Mouse (Mus musculus): ENCODE measurements at regions not wholly inside any gene's neighbourhood (a gene's known extent, or its start where the extent isn't known, plus 50 kb on each side); places are given as distances from the start of the nearest gene placed in this dataset.

DNA sequence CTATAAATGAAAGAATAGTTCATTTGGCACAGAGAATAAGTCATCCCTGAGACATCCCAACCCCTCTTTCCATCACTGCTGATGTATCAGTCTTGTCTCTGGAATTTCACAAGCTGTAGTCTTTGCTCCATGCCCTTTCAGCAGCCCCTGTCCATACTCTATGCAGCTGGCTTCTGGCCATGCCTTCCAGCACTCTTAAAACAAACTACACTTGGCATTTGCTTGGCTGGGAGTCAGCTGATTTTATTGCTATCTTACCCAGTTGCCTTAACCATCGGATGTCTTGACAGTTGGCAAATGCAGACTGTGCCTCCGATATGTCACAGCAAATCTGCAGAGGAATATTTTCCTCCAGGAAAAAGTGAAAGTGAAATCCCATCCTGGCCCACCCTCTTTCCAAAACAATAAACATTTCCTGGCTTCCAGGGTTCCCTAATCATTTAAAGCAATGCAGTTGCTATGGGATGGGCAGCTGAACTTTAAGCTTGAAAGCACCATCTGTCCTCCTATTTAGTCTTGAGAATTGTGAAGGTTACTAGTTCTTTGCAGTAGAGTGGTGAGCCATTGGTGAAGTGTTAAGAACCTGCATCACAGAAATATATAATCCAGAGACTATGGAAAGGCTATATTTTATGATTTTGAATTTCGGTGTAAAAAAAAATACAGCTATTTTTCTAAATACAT lies 385.0 kb downstream of the Kcnj2 start:
- DNase-seq = no peak

DNA sequence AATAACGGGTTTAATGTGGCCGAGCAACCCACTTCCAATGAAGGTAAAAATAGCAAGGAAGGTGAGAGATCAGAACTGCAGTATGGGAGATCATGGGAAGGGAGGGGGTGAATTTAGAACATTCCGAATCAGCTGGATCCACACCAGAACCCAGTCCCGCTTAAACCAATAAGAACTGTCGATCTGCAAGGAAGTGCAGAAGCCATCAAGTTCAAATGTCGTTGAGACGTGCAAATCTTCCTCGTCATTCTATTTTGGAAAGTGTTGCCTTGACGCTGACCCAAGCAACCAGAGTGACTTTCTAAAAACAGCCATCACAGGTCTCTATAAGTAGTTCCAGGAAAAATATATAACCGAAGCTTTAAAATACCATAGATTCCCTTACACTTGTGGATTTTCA lies 394.1 kb downstream of the Kcnj2 start:
- no peak for DNase-seq

DNA sequence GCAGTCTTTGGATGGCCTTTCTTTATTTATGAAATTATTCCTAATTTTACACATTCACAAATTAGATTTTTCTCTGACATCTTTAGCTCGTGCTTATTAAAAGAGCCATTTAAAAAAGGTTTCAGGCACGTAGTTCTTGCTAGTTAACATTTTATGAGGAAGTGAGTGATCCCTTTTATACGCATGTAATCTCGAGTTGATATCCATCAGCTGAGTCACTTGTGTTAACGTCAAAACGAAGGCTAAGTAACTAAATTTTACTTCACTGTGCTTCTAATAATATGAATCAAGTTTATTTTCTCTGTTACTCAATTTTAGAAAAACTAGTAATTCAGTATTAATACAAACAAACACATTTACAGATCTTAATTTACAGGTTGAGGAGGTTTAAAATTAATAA lies 419.0 kb downstream of the Kcnj2 start:
- DNase-seq = no peak

DNA sequence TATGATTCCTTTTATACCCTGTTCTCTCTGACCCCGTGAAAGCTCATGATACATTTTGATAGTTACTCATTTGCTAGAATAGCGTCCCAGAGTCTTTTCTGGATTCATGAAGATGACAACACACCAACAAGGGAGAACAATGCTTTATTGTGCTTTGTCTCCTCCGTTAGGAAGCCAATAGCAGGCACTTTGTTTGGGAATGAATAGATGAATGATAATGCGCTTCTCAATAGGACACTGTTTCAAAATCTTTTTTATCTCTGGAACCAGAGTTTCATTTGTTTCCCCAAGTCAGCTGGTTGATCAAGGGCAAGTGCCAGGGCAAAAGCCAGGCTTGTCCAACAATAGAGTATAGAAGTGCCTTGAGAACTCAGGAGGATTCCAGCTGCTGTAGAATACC lies 446.5 kb downstream of the Kcnj2 start:
- no peak for DNase-seq

DNA sequence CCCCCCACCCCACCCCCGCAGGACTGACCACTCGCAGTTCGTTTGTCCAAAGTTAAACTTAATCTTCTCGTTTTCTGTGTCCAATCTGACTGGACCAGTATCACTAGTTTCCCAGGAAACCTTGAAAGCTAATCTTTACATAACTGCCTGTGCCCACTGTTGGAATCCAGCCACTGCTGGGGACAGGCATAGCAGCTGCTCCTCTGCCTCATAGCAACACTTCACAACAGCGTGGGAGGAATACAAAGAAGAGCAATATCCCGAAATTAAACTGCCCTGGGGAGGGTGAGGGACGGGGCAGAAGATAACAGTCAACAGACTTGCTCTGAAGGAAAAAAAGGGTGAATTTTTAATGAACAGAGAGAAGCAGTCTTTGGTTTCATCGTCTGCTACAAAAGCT lies 456.8 kb downstream of the Kcnj2 start:
- peak; percentile 85 for DNase-seq

DNA sequence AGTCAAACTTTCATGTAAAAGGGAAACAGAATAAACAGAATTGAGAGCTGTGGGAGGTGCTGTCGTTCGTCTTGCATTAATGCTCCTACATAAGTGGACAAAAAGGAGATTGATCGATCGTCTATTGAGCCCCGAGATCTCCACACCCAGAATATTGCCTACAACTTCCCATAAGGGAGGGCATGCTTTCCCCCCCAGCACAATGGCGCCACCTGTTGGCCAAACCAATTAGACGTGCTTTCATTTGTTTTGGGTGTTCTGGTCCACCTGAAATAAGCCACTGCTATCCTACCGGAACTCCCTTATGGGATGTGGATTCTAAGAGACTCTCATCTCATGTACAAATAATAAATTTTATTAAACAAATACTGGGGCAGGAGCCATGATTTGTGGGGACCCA lies 457.5 kb downstream of the Kcnj2 start:
- peak; percentile 68 for DNase-seq

DNA sequence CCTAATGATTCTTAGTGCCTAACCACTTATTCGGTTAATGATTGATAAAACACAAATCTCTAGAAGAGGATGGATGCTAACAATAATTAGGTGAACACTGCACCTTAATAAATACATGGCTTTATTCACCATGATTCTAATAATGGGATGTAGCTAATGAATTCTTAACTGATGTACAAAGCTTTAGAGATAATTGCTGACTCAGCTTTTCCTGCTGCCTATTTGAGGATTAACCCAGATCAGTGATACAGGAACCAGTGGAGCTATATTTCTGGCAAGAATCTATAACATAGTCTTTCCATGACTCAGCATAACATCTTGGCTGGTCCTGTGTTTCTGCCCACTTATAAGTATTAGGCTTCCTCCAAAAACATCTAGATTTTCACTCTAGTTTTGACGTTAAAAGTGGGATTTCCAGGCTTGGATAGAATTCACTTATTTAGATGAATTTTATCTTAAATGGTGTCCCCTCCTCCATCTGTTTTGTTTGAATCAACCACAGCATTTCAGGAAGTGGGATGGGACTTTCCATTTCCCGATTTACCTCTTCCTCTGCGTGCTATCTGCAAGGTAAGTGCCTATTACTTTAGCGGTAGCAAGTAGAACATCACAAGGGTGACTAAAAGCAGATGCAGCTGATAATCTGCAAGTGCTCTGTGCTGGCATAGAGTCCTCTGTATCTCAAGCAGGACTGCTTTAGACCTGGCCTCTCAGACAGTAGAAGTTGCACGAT lies 460.2 kb downstream of the Kcnj2 start:
- DNase-seq = no peak

DNA sequence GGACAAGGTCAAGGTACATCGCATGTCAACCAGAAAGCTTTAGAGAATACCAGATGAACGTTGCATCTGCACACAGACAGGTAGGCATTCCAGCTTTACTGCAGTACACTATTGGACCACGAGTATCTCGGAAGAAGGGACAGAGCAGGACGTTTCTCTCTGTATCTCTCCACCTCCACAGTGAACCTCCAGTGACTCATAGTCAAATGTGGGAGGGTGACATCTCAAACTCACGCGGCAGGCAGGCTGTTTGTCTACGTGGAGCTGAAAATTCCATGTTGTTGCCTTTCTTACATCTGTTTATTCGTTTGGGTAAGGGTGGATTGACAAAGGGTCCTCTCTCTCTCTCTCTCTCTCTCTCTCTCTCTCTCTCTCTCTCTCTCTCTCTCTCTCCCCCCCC lies 463.6 kb downstream of the Kcnj2 start:
- peak; percentile 63 for DNase-seq

DNA sequence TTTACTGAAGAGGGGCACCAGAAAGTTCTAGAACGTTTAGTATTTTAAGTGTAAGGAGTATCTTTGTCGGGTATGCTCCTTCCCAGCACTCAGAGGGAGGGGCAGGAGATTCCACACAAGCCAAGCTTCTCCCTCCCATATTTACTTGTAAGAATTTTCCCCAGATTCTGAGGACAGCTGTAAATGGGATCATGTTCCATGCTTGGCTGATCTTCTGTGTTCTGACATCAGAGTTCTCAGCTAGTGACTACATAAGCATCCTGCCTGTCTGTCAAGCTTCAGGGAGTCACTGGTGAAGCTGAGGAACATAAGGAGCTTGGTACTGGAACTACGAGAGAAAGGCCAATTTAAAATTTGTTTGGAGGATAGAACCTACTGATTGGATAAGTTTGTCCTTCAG lies 464.9 kb downstream of the Kcnj2 start:
- DNase-seq = no peak

DNA sequence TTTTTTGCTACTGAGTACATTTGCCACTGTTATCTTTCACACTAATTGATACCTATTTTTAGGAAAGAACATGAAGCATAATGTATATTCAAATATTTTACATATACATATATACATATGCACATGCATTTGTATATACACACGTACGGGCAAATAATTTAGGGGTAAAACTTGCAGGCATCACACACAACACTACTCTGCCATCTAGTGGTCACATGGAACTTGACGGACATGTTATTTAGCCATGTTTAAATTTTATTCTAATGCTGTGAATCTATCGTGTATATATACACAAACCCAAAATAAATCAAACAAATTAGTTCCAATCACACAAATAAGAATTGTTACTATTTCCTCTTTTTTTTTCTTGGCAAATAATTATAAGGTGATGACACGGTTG lies 466.5 kb downstream of the Kcnj2 start:
- peak; percentile 32 for DNase-seq

DNA sequence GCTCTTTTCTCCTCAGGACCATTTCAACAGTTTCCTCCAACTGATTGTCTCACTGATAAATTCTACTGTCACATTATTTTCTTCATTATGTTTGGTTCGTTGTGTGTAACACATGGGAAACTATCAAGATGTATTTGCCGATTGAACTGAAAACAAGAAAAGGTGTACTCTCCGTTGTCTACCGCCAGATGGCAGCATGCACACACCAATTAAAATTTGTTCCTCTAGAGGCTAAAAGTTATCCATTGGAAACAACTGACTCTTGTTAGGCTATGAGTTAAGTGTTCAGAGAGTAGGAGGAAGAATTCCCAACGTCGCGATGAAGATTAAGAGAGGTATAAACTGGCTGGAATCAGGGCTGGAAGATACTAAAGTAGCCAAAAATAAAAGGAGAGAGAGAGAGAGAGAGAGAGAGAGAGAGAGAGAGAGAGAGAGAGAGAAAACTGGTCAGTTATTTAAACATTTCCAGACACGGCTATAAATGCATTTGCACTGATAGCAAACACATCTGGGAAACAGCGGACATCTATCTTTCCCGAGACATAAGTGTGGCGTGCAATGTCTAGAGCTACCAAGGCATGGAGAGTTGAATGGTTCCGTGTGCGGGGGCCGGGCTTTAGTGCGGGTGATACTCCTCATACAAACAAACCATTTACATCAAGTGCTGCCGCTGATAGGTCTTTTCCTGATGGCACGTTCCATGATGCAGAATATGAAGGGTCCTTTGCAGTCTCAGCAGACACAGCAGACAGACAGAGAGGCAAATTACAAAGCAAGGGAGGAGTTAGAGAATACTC lies 470.3 kb downstream of the Kcnj2 start:
- peak; percentile 39 for DNase-seq

DNA sequence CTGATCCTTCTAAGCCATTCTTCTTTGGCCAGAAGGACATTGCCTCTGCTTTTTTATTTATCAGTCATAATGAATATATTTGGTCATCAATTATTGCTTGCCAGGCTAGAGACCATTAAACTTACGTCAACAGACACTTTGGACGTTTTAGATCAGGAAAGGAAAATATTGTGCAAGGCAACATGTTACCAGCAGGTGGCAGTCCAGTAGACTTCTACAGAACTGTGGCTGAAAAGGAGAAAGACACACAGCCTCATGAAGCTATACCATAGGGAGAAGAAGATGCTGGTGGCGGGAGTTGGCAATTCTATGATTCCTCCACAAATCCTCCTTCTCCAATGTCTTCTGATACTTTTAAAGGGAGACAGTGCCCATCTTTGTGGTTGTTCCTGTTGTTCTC lies 471.7 kb downstream of the Kcnj2 start:
- DNase-seq = peak; percentile 55

DNA sequence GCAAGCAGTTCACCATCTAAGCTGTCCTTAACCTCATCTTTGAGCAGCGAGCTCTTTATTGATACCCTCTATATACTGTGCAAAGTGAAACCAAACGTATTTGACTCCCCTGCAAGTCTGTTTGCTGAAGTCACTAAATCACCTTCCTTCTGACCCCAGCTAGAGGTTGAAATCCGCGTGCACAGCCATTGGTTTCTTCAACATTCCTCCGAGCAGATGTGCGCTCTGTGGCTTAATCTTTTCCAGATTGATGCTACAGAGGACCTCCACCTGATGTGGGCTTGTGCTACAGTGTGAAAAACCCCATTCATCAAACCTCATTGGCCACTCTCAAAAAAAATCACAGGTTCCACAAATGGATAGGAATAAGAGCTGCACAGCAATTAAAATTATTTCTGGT lies 474.0 kb downstream of the Kcnj2 start:
- no peak for DNase-seq

DNA sequence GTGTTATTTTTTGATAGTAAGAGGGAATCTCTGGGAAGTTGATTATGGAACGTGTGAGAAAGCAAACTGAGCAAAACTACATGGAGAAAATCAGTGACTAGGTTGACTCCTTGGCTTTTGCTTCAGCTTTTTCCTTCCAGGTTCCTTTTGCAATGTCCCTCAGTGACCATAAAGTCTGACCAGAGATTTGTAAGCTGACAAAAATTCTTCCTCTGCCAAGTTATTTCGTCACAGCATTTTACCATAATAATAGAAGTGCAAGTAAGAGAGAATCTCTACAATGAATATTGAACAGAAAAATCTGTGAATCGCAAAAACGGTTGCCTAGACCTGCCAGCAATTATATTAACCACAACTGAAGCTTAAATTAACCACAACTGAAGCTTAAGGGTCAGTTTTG lies 479.3 kb downstream of the Kcnj2 start:
- DNase-seq = no peak

DNA sequence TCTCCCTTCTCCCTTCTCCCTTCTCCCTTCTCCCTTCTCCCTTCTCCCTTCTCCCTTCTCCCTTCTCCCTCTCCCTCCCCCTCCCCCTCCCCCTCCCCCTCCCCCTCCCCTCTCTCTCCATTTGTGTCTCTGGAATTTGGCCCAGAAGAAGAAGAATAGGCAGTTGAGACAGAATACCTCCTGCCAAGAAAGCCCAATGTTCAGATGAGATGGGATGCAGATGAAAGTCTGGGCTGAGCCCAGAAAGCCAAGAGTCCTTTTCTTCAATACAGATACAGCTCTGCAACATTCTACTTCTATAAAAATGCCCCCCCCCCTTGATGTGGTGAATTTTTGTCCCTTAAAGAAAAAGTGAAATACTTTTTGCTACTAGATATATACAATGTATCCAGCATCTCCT lies 489.2 kb downstream of the Kcnj2 start:
- DNase-seq = no peak

DNA sequence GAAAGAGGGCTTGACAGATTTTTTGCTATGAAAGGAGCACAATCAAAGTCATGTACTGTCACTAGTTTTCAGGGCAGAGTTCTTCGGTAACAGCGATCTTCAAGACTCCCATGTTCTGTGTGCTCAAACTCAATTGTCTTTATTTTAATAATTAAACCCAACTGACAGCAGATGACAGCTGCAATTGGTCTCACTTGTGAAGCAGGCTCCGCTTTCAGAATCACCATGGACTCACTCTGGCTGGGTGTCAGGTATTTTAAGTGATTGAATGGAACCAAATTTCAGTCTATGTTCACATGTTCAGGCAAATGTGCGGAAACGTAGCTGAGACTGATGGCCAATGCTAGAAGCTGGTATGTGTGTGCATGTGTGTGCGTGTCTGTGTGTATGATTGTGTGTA lies 489.7 kb downstream of the Kcnj2 start:
- DNase-seq = no peak

DNA sequence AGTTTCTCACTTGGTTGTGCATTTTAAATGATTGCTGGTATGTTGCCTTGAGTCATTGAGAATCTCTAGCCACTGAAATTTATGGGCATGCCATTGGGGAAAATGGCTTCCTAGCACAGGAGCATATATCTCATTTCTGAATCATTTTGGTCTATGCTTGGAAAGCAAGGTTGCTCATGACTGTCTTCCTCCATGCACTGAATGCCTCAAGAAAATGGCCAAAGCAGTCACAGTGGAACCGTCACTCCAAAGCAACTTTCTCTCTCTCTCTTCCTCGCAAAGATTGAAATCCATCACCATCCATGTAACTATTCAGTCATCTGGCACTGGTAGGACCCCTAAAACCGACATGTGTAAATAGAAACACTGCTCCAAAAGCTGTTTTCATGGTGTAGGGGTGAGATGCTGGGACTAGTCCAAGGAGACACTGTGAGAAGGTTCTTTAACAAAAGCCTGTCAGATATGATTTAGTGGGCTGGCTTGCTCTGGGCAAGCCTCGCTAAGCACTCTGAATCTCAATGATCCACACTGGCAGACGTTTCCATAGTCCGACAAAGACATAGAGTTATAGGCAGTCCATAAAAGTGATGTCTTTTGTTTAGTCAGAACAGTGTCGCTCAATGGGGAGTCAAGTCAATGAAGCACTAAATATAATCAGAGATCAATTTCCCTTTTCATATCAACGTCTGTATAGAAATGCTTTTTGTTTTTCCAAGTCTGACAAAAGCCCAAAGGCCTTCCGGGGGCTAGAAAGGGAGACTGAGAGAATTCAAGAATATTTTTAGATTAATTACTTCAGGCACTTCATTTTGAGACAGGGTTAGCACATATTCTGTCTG lies 492.6 kb downstream of the Kcnj2 start:
- DNase-seq = no peak

DNA sequence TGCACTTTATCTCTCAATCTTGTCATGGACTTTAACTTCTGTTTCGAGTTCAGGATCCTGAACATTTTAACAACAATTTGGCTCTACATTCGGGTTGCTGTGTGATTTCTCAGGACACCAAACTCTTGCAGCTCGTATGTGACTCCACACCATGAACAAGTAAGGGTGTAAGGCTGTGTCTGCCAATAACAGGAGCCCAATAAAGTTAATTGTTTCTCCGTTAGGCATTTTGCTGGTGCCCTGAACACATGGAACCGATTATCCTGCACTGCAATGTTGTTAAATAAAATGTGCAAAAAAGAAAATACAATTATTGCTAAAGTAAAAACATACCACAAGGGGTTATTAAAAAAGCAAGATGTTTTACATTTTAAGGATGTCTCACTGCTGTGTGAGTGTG lies 497.2 kb downstream of the Kcnj2 start:
- DNase-seq = no peak

DNA sequence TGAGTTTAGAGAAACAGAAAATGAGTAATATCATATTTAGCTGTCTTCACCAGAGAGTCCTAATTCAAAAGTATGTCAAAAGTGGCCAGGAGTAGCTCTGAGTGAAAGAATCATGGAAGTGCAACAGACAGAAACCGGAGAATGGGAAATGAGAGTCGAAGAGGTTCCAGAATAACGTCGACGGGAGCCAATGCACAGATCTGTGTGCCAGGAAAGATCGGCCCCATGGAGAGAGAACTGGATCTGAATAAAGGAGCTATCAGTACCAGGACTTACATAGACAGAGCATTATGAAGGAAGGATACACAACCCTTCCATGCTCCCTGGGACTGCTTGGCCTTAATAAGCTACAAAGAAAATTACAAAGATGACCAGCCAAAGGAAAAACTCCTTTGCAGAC lies 502.1 kb downstream of the Kcnj2 start:
- DNase-seq = no peak

DNA sequence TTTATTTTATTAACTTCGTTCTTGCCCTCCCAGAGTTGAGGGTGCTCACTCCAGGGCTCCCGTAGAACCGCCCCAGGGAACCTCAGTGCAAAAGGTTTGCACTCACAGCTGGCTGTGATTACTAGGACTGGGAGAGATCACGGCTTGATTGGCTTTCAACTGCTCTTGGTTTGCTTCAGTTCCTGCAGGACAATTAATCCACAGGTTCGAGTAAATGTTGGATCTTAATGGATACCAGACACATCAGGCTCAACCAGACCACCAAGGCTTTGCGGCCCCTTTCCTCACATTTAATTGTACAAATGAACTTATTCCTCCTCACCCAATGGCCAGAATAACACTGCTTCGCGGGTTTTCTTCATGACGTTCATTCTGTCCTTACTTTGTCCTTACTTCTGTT lies 502.9 kb downstream of the Kcnj2 start:
- DNase-seq = no peak

DNA sequence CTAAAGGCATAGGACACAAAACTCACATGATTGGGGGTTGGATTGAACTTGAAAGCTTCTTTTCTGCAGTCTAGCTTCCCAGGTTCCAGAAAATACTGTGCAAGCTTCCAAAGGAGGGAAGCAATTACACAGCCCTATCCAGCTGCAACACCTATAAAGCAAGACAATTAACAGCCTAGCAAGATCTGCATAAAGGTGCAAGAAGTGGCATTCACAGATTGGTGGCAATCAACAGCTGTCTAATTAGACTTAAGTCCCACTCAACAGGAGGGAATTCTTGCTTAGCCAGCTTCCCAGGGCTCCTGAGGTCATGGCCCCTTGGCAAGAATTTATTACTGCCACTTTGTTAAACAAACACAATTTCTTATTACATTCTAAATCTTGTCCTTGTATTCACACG lies 511.9 kb downstream of the Kcnj2 start:
- DNase-seq = no peak

DNA sequence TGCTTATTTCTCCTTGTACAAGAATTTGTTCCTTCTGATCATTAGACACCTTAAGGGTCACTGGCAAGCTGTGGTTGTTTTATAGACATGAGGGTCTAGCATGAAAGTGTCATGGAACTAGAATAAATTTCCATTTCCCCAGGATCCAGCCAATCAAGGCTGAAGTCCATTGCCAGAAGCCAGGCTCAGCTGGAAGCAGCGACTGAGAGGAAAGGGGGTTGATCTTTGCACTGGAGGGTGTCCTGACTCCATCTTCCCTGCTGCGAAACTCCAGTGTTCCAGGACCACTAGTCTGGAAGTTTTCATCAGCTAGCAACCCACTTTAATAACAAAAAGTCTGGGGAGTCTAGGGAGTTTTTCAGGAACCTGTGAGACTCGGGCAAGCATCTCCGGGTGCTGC lies 517.0 kb downstream of the Kcnj2 start:
- no peak for DNase-seq

DNA sequence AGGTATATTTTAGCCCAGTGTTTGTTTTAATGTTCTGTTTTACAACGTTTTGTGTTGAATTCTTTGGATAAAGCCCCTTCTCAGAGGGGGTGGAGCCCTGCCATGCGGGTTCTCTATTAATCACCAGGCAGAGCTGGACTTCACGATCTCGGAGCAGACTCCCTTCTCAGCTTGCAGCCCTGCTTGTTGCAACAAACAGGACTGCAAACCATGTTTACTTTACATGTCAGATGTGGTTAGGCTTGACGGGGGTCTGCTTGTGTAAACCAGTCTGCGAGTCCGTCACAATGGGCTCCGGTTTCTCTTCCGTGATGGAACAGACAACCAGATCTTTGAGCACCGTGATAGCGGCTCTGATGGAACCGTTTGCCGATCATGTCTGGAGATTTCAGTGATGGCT lies 517.6 kb downstream of the Kcnj2 start:
- no peak for DNase-seq
